Comparison of ENCODE assay signal across 7 mouse cellular contexts in genomic region chr7:75915550-75915949, GRCm38 (mm10).
DNase-seq lines count a peak whose midpoint lies in the region; ATAC-seq lines count a peak whose summit lies in the region.

No protein-coding gene starts in this region.

- DNase-seq in CD4-positive, CD25-positive, alpha-beta regulatory T cell, adult 2 months (ENCODE audit: low read depth, low spot score), result peak; percentile 12
- peak; percentile 37 for DNase-seq in T-cell, adult 2 months (ENCODE audit: low spot score)
- peak; percentile 31 for DNase-seq in naive thymus-derived CD4-positive, alpha-beta T cell, adult 2 months (ENCODE audit: low read depth)
- peak; percentile 72 for DNase-seq in thymus, postnatal 0 days (ENCODE audit: low spot score)
- peak; percentile 31 for DNase-seq in thymus, postnatal 14 days
- DNase-seq in thymus, postnatal 36 days, result peak; percentile 16 to 37

- peak; percentile 63 for ATAC-seq in inflammation-experienced regulatory T-cells, adult 6 months

Comparison
In these comparisons a context has a peak if more than half of its experiments do, and no peak if none do; other contexts are left out.
1. Peak in every context shown above with its lines: DNase-seq and ATAC-seq.
2. DNase-seq: peak in every context shown above with its lines; median percentile 72 in thymus, postnatal 0 days; 37 in T-cell, adult 2 months; 31 in naive thymus-derived CD4-positive, alpha-beta T cell, adult 2 months; 31 in thymus, postnatal 14 days; 26 in thymus, postnatal 36 days; 12 in CD4-positive, CD25-positive, alpha-beta regulatory T cell, adult 2 months.